Mouse (Mus musculus) lung, postnatal 4 days (tissue): ENCODE measurements around the gene Pstpip1.

Source experiments
- DNase-seq, 2 experiments: peaks; one replicate each; pipeline ENCODE4 v3.0.0; 2021

Gene Pstpip1

DNA sequence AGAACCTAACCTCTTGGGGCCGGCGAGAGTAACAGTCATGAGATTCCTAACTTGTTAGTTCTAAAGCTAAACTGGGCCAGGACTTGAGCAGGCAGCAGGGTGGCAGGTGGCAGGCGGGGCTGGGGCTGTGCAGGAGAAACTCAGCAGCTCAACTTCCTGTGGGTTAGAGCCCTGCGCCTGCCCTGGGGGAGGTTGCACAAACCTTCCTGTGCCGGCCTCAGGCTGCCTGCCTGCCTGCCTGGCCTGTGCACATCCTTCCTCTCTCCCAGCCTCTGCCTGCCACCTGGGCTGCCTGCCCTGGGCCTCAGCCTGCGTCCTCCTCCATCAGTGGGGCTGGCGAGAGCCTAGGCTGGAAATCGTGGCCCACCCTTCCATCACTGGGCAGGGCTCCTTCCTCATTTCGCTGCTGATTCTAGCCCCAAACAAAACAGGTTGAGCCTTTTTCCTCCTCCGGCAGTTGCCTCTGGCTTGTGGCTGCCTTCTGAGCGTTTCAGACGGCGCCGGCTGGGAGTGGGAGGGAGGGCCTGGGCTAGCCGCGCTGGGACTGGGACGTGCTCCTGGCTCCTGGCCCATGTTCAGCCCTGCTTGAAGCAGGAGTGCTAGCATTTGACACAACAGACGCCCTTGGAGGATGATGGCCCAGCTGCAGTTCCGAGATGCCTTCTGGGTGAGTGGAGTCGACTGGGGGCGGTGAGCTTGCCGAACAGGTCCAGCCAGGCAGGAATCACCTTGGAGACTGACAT, at the start of gene Pstpip1:
Gene Pstpip1 (plus strand): TSS at position 185 of the 743 bp plus-strand sequence.
- peak; percentile 74 to 82 for DNase-seq

DNA sequence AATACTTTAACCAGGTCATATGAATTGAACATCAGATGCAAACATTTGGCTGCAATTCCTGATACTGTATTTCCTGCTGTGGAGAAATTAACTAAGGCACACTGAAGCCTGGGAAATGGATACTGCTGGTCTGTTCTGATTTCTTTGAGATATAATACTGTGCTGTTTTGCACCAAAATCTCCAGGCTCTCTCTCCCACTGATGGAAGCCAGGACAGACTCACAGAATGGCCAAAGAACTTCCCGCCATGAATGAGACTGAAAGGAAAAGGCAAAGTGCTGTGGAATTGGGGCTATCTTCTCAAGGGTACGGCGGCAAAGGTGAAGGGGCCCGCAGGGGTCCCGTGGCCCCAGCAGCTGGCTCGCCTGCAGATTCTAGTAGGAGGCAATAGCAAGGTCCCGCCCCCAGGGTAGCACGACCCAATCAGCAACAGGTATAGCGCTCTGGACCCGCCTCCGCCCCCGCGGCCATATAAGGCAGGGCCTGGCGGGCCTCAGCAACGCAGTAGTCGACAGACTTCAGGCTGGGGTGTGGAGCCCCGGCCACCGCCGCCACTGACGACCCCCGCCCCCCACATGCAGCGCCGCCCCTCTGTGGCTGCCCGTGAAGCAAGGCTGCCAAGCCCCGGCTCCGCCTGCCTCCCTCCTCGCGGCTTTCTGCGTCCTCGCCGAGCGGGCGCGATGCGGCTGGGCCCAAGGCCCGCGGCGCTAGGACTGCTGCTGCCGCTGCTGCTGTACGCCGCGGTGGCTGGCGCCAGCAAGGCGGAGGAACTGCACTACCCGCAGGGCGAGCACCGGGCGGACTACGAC, 48.2 kb upstream of the Pstpip1 start, which contains the start of gene Rcn2:
Gene Rcn2 (plus strand): TSS at position 474 of the 809 bp plus-strand sequence.
- DNase-seq = peak; percentile 97 to 98

DNA sequence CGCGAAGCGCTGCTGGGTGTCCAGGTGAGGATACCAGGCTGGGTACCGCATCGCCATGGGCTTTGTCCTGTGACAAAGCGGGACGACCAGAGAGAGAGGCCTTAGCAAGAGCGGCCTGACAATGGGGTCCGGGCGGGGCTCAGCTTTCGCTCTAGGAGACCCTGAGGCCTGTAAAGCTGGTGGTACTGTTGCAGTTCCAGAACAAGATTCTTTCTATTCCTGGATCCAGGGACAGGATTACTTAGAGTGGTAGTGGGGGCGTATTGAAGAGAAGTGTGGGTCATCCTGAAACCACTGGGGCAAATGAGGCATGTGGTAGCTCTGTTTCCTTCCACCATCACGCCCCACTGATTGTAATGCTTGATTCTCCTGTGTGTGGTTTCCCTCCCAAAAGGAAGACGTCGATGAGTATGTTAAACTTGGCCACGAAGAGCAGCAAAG, 47.6 kb upstream of the Pstpip1 start:
- DNase-seq = no peak

DNA sequence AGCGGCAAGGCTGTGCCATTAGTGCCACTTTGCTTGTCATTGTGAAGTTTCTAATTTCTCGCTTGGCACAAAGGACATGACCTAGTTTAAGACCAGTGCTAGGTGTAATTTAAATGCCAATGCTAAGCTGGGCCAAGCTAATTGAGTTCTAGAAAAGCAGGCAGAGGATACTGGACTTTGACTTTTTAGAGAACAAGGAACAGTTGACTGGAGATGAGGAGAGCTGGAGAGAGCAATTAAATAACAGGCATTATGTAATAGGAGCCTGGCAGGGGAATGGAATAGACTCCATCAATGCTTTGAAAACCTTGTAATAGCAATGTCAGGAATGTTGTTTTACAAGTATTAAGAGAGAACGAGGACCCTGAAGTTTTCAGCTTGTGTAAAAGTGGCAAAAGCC, 36.0 kb upstream of the Pstpip1 start:
- DNase-seq = no peak

DNA sequence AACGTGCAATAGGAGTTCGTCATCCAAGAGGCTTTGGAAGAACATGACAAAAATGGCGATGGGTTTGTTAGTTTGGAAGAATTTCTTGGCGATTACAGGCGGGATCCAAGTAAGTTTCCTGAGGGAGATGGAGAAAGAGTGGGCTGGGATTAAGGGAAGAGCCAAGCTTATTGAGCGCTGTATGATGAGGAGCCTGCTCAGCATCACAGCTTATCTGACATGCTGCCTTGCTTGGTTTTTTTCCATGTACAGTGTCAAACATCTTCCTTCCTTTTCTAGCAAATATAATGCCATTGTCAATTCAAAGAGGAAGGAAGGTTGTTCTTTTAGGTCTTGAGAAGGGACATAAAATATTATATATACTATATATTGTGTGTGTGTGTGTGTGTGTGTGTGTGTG, 33.6 kb upstream of the Pstpip1 start:
- no peak for DNase-seq

DNA sequence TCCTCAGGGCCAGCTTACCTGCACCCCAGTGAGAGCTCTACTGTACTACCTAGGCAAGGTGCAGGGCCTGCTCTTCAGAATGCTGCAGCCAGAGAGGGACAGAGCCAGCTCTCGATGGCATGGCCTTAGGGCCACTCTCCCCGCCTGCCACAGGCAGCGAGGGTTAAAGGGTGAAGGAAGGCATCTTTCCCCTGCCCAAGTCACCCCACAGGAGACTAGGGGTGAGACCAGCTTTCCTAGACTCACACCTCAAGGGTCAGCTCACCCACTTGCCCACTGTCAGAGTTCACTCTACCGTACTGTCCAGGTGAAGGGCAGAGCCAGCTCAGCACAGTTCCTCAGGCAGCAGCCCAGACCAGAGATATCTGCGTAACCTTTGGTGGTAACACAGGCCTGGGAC, 27.4 kb upstream of the Pstpip1 start:
- no peak for DNase-seq

DNA sequence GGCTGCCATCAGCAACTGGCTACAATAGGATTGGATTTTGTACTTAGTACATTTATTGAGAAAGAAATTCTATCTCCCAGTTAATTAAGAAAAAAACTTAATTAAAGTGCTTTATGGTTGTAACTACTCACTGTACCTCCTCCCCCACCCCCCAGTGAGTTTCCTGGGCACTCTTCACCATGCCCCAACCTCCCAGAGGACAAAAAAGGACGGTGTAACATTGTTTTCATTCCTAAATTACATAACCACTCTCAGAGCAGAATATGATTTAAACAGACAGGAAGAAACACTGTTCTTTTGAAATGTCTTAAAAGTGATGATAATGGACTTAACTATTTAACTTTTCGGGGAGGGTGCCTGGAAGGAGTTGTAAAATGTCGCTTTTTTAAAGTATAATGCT, 24.8 kb upstream of the Pstpip1 start:
- no peak for DNase-seq

DNA sequence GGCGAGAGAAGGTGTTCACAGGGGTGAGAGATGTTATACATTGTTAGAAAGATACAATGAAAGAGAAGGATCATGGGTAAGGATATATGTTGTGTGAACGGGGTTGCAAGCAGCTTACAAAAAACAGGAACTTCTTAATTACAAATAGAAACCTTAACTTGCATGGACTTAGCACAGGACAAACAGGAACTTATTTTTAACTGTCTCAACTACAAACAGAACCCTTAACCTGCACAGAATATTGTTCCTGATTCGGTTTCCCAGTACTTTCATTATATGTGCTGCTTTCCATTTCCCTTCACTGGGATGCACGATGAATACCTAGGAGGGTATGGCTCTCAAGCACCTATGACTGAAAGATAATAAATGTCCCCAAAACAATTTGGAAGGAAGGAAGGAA, 21.8 kb upstream of the Pstpip1 start:
- DNase-seq = no peak

DNA sequence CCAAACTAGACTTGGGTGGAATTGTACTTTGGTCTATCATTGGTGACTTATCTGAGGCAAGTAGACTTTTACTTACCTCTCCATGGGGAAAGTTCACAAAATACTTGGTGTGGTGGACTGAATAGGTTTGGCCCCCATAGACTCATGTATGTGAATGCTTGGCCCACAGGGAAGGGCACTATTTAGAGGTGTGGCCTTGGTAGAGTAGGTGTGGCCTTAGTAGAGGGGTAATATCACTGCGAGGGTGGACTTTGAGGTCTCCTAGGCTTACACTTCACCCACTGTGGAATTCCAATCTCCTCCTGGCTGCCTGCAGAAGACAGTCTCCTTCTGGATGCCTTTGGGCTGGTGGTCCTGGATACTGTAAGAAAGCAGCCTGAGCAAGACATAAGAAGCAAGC, 21.1 kb upstream of the Pstpip1 start:
- no peak for DNase-seq

DNA sequence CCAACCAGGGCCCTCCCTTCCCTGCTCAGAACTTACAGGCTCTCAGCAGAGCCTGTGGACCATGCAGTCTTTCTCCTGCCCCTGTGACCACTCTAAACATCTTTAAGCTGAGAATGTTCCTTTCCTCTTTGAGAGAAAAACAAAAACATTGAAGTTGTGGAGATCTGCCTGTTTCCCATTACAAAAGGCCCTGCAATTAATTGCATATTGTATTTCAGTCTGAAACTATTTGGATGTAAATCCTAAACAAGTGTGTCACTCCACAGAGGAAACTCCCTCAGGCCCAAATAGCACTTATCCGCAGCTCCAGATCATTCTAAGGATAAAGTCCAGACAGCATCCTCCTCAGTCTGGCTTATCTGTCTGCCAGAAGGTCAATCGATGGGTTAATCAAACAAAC, 16.9 kb upstream of the Pstpip1 start:
- DNase-seq = no peak

DNA sequence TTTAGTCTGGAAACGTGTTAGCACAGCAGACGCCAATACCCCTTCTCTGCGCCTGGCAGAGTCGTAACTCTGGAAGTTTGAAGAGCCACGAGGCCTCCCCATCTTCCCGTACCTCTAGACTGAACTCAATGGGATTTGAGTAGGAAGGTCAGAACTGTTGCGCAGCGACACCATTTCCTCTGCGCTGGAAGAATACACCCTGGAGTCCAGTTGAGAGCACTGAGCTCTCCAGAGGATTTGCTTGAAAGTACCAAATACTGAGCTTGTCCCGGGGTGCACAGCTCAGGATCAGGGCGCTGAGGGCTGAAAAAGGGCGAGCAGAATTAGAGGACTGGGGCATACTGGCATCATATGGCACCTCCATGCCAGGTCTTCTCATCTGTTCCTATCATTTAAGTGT, 14.9 kb upstream of the Pstpip1 start:
- DNase-seq = no peak

DNA sequence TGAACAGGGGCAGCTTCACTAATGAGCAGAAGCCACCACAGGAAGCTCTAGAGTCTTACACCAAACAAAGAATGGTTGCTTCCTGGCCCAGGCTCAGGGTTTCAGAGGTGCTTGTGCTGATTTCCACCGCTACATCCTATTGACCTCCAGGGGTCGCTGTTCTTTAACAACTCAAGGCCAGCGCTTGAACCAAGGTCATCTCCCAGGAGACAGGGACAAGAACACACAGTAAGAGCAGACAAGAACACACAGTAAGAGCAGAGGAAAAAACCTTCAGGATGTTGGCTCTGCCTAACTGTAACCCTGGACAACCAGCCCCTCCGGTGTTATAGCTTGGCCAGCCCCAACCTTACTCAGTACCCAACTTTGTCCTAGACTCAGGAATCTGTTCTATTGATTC, 14.5 kb upstream of the Pstpip1 start:
- DNase-seq = peak; percentile 67 to 76

DNA sequence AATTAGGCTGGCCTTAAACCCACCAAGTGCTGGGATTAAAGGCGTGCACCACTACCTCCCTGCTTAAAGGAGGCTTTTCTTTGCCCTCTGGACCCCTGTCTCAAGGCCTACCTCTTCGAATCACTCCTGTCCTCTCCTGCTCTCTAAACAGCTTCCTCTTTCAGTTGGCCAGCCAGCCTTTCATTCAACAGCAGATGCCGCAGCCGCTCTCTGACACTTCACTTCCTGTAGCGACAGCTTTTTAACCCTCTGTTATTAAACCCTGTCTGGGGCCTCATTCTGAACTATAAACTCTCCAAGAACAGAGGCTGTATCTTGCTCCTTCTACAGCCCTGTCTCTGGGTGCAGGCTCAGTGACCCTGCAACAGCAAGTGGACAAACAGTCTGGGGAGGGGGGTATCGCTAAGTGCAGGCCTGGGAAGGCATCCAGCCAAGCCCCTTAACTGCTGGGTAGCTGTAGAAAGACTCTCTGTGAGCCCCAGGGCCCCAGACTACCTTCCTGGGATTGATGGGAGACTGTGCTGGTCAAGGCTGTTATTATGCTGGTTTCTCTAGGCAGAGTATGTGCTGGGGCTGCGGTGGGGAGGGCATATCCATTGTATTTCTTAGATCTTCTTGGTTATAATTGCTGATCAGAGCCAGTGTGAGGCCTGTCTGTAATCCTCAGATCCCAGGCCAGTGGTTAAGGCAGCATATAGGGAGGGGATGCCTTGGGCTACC, 13.7 kb upstream of the Pstpip1 start:
- DNase-seq = peak; percentile 60 to 62

DNA sequence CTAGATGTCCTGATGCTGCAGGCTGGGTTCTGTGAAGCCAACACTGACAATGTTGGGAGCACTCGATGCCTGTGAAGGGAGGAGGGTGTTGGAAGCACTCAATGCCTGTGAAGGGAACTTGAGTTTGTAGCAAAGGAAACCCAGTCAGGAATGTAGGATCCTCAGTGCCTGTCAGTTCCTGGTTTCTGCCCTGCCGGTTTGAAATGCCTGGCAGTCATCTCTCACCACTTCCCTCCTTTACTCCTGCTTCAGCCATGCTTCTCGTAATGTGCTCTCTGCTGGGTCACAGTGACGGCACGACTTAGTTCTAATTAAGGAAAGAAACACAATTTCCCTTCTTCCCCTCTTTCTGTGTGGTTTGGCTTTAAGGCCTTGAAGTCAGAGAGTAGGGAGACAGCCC, 10.2 kb upstream of the Pstpip1 start:
- no peak for DNase-seq

DNA sequence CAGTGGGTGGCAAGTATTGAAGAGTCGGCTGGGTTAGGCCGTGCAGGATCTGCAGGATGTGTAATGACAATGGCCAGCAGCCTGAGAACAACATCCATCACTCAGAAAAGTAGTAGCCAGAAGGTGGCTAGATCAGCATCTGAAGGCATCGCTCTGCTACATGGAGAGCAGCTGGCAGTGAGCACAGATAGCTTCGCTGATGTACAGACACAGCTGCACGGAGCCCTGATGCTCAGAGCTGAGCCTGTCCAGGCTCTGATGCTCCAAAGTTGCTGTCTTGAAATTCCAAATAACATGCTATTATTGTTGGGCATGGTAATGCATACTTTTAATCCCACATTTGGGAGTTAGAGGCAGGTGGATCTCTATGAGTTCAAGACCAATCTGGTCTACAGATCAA, 3.2 kb upstream of the Pstpip1 start:
- DNase-seq = no peak

DNA sequence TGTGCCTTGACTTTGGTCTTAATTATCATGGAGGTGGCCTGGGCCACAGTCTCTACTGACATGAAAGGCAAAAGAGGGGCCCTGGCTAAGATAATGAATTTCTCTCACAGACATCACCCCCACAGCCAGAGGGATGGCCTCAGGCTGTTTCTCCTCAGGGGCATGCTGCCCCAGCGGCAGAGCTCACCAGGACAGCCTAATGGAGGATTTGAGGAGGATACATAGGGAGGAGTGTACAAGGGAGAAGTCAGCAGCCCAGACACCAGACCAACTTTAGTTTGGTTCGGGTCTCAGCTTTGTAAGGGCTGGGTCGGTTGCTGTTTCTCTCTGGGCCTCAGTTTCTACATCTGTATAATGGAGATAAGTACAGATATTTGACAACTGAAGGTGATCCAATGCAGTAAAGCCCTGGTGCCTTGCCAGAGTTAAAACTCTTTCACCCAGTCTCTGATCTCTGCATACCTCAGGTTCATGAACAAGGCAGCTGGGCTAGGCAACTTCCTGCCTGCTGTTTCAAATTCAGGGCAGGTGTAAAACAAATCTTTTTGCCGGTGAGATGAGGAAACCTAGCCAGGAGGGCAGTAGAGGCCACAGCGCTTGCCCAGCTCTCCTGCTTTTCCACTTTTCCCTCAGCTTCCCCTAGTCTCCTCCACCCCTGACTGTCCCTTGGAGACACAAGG, 924 bp downstream of the Pstpip1 start:
- DNase-seq = no peak

DNA sequence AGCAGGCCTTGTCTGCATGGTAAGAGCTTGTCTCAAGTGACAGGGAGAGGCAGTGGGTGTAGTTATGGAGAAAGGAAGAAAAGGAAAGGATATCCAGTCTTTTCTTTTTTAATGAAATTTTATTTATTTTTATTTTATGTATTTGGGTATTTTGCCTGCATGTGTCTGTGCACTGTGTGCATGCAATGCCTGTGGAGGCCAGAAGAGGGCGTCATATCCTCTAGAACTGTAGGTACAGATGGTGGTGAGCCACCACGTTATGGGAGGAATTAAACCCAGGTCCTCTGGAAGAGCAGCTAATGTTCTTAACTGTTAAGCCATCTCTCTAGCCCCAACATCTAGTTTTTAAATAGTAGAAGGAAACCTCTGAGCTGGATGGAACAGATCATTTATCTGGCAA, 2.3 kb downstream of the Pstpip1 start:
- no peak for DNase-seq

DNA sequence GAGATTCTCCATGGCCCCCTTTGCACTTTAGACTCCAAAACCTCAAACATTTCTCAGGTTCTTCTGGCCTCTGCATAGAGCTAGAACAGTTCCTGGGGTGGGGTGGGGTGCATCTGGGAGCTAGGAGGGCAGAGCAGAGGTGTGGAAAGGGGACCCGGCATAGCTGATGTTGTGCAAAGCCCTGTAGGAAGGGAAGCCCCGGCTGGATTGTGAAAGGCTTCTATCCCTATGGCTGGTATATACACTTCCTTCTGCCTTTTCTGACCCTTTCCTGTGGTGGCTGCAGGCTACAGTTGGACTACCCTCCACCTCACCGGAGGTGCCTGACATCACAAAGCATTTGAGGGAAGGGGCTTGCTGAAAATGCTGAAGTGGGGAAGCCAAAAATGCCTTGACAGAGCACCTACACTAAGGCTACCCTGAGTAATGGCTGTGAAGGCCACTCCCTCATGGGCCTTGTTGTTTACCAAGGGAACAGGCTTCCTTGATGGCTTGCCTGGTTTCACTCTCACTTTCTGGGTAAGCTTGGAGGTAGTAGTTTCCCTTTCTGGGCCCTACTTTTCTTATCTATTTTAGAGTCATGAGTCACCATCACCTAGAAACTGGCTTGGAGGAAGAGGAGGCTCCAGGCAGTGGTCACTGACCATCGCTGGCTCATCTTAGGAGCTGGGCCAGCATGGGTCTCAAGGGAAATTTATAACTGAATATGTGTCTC, 8.0 kb downstream of the Pstpip1 start:
- DNase-seq = no peak

DNA sequence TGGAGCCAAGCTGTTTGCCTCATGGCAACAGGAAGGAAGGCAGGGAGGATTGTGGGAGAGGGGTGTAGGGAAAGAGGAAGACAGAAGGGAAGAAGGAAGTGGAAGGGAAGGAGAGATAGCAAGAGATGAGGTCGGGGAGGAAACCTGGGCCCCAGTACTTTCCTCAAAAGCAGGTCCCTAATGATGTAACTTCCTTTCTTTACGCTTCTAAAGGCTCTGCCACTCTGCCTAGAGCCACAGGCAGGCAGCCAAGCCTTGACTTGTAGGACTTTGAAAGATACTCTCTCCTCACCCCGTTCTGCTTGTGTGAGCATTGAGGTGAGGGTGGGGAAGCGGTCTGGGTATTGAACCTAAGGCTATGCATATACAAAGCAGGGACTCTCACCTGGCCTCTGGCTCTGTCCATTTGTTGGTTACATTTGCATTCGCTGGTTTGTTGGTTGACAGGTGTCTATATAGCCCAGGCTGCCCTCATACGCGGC, 10.3 kb downstream of the Pstpip1 start:
- DNase-seq = no peak

DNA sequence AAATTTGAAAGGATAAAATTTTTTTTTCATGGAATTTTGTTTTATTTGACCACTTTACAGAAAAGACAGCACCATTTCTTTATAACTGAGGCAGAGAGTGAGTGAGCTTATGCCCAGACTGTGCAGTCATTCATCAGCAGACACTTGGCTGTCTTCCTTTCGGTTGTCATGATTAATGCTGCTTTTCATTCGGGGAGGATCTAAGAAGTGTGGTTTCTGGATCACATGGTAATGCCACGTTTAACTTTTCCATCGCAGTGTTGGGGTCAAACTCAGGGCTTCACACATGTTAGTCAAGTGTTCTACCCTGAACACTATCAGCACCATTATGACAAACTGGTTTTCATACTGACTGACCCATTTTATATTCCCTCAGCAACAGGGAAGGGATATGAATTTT, 11.3 kb downstream of the Pstpip1 start:
- no peak for DNase-seq

DNA sequence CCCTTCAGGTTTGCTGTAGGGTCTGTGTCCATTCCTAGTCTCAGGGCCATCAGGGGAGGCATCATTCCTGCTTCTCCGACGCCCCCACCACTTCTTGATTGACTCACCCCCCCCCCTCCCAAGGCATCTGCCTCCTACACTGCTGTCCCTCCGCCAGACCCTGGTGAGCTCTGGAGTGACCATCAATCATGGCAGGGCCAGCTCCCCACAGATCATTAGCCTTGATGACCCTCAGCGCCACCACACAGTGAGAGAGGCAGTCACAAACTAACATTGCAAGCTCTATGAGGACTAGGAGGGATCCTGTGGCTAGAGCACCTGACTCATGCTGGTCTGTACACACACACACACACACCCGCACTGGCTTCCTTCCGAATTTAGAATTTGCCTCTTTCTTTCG, 15.2 kb downstream of the Pstpip1 start:
- no peak for DNase-seq
